Mouse (Mus musculus) mesoderm, embryonic 11.5 days (tissue): ENCODE results near the gene Cyp21a1.
A peak's percentile ranks its signal among the peaks of the same experiment; 100 is the strongest.
"Not testable (repeated sequence)": the region's sequence is repeated elsewhere in the genome, so short reads cannot be mapped to it uniquely, and the experiment has no call there.

Experiments used
- DNase-seq: peaks from one replicate; pipeline ENCODE4 v3.0.0-alpha.2; 2012; ENCODE audit warnings: low read depth, low spot score

Cyp21a1 gene

GRCm38 (mm10) chr17:34804301-34804700, at the start of gene Cyp21a1:
TSS of gene Cyp21a1 (minus strand) at chr17:34804561.
- not testable (repeated sequence) for DNase-seq

- DNase-seq = no peak
These were observed 49.1 kb upstream of the Cyp21a1 start for GRCm38 (mm10) chr17:34853511-34853910.

- no peak for DNase-seq
These were observed 46.3 kb upstream of the Cyp21a1 start for GRCm38 (mm10) chr17:34850517-34851125.

DNA sequence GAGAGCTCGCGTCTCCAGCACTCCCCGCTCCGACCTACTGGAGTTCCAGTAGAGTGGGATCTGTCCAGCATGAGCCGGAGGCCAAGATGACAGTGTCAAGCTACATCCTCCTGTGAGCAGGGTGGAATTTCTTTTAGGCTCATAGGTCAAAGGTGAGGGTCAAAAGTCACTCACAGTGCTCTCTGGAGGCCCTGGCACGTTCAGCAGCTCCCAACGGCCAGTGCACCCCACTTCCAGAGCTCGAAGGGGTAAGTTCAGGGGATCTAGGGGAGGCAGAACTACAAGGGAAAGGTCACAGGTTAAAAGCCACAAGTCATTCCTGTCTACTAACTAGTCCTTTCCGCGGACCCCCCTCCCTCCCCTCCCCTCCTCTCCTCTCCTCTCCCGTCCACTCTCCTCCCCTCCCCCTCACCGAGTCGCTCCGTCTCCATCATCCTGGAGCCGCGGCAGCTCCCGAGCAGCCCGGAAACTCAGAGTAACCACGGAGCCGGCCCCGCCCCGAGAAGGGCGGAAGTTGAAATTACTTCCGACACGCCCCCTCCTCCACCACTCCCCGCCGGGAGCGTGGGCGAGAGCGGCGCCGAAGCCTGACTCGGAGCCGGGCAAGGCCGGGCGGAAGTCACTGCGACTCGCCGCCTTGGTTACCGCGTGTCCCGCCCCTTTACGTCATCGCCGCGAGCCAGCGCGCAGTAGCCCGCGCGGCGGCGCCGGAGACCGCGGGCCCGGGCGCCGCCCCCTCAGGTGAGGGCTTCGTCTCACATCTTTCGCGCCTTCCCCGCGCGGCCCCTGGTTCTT, 45.6 kb upstream of the Cyp21a1 start, which contains the start of the genes Skiv2l and Nelfe:
TSS of gene Skiv2l (minus strand) at position 489 of the 795 bp plus-strand sequence.
TSS of gene Nelfe (plus strand) at position 670 of the 795 bp plus-strand sequence.
- DNase-seq = peak; percentile 98

DNA sequence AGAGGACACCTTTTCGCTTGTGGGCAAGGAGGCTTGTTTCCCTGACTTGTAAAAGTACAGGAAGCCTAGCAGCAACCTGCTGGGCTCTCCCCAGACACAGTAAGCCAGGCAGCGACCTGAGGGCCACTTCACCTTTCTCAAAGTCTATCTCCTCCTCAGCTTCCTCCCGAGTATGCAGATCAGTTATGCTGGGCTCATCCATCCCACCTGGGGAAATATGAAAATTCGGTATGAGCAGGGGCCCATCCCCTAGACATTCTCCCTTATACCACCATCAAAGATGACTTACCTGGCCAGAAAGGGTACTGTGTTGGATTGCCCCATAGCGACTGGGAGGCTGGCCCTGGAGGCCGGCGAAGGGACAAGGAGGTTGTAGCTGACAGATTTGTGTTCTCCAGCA, 43.3 kb upstream of the Cyp21a1 start:
- DNase-seq = no peak

DNA sequence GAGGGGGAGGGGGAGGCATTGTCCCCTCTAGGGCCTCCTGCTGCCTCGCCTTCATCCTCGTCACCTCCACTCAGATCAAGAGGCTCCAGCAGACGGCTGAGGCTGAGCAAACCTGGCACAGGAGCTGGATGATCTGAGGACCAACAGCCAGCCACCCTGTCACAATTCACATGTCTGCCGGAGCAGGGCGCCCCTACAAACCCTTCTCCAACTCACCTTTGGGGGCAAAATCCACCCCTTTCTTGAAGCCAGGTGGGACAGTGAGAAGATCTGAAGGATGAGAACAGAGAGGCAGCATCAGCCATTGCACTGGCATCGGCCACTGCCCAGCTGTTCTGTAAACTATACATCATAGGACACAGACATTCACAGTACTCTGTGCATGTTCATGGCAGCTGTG, 42.8 kb upstream of the Cyp21a1 start:
- DNase-seq = no peak

DNA sequence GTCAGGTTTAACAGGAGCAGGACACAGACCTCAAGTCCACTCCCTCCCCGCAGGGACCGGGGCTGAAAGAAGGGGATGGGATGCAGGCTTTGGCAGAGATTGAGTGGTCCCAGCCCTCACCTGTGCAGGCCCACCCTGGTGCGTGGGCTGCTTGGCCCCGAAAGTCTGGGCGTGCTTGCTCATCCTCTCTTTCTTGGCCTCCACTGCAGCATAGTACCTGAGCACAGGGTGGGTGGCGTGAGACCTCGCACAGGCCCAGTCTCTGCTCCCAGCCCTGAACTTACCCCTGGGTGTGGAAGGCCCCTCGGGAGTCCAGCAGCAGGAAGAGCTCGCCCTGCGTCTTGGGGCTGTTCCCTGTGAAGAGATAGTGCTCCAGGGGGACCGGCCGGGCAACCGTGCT, 40.5 kb upstream of the Cyp21a1 start:
- no peak for DNase-seq

- DNase-seq = no peak
These were observed 36.5 kb upstream of the Cyp21a1 start for GRCm38 (mm10) chr17:34840736-34841307.

DNA sequence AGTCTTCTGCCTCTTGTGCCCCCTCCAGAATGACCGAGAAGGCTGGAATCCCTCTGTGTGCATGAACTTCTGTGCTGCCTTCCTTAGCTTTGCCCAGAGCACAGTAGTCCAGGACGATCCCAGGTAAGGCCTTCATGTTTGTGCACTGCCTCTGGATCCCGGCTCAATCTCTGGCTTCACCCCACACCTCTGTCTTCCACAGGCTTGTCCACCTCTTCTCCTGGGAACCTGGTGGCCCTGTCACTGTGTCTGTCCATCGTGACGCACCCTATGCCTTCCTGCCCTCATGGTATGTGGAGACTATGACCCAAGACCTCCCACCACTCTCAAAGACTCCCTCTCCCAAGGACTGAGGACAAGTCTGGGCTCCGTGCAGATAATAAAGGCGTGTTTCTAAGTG, 34.4 kb upstream of the Cyp21a1 start:
- no peak for DNase-seq

GRCm38 (mm10) chr17:34837464-34838324, 33.3 kb upstream of the Cyp21a1 start:
- DNase-seq = no peak

DNA sequence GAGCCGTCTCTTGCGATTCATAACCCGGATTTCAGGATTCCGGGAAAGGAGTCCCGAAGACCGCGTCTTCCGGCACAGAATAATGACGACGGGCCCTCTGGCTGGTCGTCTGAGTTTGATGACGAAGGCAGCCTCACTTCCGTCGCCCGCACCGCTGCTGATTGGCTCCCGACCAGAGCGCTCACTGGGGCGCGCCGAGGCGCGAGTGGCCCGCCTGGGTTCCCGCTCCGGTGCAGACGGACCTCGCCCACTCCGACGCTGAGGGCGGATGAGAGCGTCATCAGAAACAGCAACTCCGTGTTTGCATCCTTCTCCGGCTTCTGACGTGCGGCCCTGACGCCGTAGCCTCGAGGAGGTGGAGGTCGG, 32.5 kb upstream of the Cyp21a1 start, which contains the start of the genes Stk19 and Dxo:
TSS of gene Stk19 (minus strand) at position 90 of the 366 bp plus-strand sequence.
TSS of gene Dxo (plus strand) at position 164 of the 366 bp plus-strand sequence.
- DNase-seq = peak; percentile 98

DNA sequence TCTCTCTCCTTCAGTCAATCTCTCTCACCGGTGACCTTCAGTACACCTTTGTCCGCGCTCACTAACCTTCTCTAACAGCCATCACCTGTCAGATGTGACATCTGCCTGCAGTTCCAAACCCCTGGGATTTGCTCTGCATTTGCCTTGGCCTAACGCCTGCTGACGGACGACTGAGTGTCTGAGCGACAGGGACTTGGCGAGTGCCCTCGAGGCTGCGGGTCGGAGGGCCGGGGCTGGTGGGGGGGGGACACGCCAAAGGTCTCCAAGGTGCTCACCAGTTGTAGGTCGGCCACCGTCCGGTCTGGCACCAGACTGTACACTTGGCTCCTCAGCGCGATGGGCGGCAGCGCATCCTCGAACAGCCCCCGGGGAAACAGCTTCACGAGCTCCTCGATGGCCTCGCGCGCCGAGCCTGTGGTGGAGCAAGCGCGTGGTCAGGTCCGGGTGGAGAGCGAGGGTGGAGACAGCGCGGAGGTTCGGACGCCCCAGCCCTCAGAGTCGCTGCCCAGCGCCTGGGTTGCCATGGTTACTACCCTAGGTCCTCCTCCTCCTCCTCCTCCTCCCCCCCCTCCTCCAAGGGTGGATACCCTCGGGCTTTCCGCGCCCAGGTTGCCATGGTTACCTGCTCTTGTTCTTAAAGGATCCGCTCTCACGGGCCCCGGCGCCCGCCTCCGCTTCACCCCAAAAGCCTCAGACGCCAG, 31.9 kb upstream of the Cyp21a1 start:
- DNase-seq = no peak

- DNase-seq = not testable (repeated sequence)
These were observed 26.4 kb upstream of the Cyp21a1 start for GRCm38 (mm10) chr17:34830776-34831175.

DNA sequence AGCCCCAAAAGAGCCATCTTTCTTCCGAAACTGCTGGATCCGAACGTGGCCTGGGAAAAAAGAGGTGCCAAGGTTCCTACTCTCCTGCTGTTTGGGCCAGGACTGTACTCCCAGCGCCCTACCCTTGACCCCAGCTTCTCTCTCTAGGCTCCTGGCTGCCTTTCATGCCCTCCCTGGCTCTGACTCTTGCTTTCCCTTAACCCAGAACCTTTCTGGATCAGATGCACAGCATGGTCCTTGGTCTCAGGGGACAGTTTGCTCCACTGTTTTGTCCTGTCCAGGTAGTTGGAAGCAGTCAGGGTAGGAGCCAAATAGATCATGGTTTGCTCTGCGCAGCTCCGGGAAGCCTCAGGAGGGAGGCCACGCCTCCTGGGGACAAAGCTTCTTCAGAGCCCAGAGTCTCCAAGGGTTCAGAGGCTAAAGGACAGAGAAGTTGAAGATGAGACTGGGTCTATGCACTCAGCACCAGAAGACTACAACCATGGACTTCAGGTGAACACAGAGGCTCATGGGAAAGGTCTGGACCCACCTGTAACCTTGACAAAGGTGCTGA, 10.5 kb upstream of the Cyp21a1 start:
- no peak for DNase-seq

DNA sequence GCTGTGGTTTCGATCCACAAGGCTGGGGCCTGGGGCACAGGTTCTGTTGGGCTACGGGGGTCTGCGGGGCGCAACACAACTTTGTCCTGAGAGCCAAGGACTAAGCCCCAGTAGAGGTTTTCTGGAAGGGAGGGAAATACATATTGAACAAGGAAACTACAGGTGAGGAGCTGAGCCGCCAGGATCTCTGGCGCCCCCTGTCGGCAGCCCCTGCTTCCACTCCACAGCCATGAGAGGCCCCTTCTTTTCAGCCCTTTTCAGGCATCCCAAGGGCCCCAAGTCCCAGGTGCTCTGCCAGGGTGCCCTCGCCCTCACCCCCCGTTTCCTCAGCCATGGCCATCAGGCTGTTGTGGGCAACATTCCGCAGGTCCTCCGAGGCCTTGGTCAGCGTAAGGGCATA, 9.4 kb upstream of the Cyp21a1 start:
- not testable (repeated sequence) for DNase-seq

- DNase-seq = no peak
These were observed 6.9 kb upstream of the Cyp21a1 start for GRCm38 (mm10) chr17:34811275-34811674.

DNA sequence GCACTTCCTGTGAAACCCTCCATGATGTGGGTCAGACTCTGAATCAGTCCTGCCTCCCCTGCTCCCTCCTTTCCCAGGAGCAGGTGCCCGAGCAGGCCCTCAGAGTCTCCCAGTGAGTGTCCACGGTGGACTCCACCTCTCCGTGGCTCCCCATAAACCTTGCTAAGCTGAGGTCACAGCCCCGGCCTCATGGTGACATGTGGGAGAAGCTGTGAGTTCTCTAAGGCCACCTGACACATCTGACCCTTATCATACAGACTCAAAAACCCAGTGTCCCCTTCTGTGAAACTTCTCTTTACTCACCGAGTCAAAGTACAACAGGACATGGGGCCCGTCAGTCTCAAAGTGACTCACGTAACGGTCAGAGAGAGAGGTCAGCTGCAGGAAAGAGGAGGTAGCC, 6.5 kb upstream of the Cyp21a1 start:
- DNase-seq = not testable (repeated sequence)

DNA sequence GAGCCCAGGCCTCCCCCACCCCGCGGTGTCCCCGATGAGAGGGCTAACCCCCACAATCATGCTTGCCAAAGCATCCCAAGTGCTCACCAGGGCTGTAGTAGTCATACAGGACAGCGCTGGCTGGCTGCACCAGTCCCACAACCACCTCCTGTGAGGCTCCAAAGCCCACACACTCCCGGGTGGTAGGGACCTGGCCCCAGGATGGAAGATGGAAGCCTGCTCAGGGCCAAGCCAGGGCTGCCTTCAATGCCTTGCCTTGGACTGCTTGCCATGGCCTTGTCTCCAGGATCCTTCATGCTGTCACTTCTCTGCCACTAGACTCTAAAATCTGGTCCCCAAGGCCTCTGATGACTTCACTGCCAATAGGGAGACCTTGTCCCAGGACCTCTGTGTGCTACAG, 6.0 kb upstream of the Cyp21a1 start:
- not testable (repeated sequence) for DNase-seq

DNA sequence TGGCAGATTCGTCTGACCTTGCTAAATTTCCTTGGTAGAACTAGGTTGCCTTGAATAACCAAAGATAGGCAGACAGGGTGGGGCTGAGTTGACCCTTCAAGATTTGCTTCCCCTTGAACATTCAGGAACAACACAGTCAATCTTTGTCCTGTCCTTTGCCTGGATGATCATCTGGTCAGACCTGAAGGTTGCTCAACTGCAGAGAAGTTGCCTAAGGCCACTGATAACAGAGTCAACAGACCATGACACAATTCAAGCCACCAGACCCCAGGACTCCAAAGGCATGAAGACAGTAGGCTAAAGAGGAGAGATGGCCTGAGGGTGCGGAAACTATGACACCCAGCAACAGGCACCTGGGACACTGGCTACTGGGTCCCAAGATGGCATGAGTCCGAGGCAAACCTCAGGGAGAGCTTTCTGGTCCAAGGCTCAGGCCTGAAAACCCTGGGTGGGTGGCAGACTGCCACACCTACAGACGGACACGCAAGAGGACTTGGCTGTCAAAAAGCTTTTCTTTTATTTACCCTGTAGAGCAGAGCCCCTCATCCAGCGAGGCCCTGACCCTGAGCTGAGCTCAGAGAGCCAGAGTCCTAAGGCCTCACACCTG, 4.3 kb upstream of the Cyp21a1 start:
- DNase-seq = no peak

GRCm38 (mm10) chr17:34807176-34807575, 2.8 kb upstream of the Cyp21a1 start:
- DNase-seq = no peak
